In genomic region chr1:131419307-131419706, GRCm38 (mm10) we compare ENCODE assay signal across 12 mouse cellular contexts.
A peak's percentile ranks its signal among the peaks of the same experiment; 100 is the strongest.
DNase-seq lines count a peak whose midpoint lies in the region; ATAC-seq and TF ChIP-seq lines count a peak whose summit lies in the region.
"Had no signal": no experiment of that assay in that cellular context is flagged by ENCODE, and none has a peak within 500 bp of the region (broad histone marks: within the 10 kb centered on the region; RNA-seq: fewer than 3 reads in every experiment).

No protein-coding gene starts in this region.

- H3K4me1 ChIP-seq in forebrain, embryonic 16.5 days (replicated peaks; ENCODE audit: control insufficient read depth, insufficient read depth, low read length): peaks cover 24% of the 10 kb centered on the region
- H3K4me1 ChIP-seq in forebrain, embryonic 11.5 days (replicated peaks; ENCODE audit: control insufficient read depth, insufficient read depth, low read length): no peaks in the 10 kb centered on the region
- H3K4me1 ChIP-seq in lung, postnatal 0 days (ENCODE audit: insufficient read depth, low read depth, low read length): no peaks in the 10 kb centered on the region
- peaks cover 10% of the 10 kb centered on the region for H3K4me1 ChIP-seq in lung, adult 2 months (ENCODE audit: control insufficient read depth, insufficient read depth, low read length)
- peaks cover 6% of the 10 kb centered on the region for H3K4me1 ChIP-seq in liver, embryonic 15.5 days (replicated peaks)
- H3K4me1 ChIP-seq: limb, embryonic 12.5 days had no signal

- H3K36me3 ChIP-seq in forebrain, embryonic 16.5 days (ENCODE audit: control insufficient read depth, insufficient read depth): no peaks in the 10 kb centered on the region
- no peaks in the 10 kb centered on the region for H3K36me3 ChIP-seq in forebrain, embryonic 11.5 days (ENCODE audit: control insufficient read depth, insufficient read depth, low read length)
- no peaks in the 10 kb centered on the region for H3K36me3 ChIP-seq in lung, postnatal 0 days (ENCODE audit: insufficient read depth, low read length)
- no peaks in the 10 kb centered on the region for H3K36me3 ChIP-seq in liver, embryonic 15.5 days (replicated peaks)
- H3K36me3 ChIP-seq: limb, embryonic 12.5 days had no signal

- no peak overlapping the region for H3K4me2 ChIP-seq in forebrain, embryonic 16.5 days (ENCODE audit: low read length)
- no peak overlapping the region for H3K4me2 ChIP-seq in forebrain, embryonic 11.5 days (ENCODE audit: low read depth, low read length, severe bottlenecking)
- no peak overlapping the region for H3K4me2 ChIP-seq in lung, postnatal 0 days (replicated peaks; ENCODE audit: low read depth, low read length)
- H3K4me2 ChIP-seq in liver, embryonic 15.5 days: no peak overlapping the region
- H3K4me2 ChIP-seq: limb, embryonic 12.5 days had no signal

- 0 out of 2 replicates have a peak overlapping the region, but pooled peaks have one; percentile 15 for H3K27ac ChIP-seq in forebrain, embryonic 16.5 days (ENCODE audit: low read length)
- no peak overlapping the region for H3K27ac ChIP-seq in forebrain, embryonic 11.5 days (ENCODE audit: low read depth, low read length)
- no peak overlapping the region for H3K27ac ChIP-seq in lung, postnatal 0 days (ENCODE audit: low read length)
- H3K27ac ChIP-seq in liver, embryonic 15.5 days (replicated peaks): no peak overlapping the region
- H3K27ac ChIP-seq: limb, embryonic 12.5 days had no signal

- no peaks in the 10 kb centered on the region for H3K9me3 ChIP-seq in forebrain, embryonic 16.5 days (ENCODE audit: control insufficient read depth, low read length)
- no peaks in the 10 kb centered on the region for H3K9me3 ChIP-seq in forebrain, embryonic 11.5 days (ENCODE audit: control insufficient read depth, low read length)
- H3K9me3 ChIP-seq in lung, postnatal 0 days (ENCODE audit: low read length): no peaks in the 10 kb centered on the region
- H3K9me3 ChIP-seq in liver, embryonic 15.5 days (replicated peaks): no peaks in the 10 kb centered on the region
- H3K9me3 ChIP-seq: limb, embryonic 12.5 days had no signal

- TF ChIP-seq POLR2A in lung, adult 2 months (IDR thresholded peaks at IDR 0.05; ENCODE audit: borderline replicate concordance, extremely low read depth, low read depth, low read length): no peak

- no peak for DNase-seq in forebrain, embryonic 11.5 days (ENCODE audit: low spot score)
- DNase-seq in lung, postnatal 0 days (ENCODE audit: low spot score): peak; percentile 36
- no peak for DNase-seq in lung, adult 2 months
- DNase-seq in cerebellum, postnatal 14 days: peak; percentile 54 to 76
- no peak for DNase-seq in retina, postnatal 1 day
- DNase-seq in frontal cortex, adult 2 months (ENCODE audit: extremely low spot score in 1 of 2, low spot score in 1 of 2): no peak
- DNase-seq: gastrocnemius, postnatal 36 days; right cerebral cortex, postnatal 25 days; thymus, postnatal 14 days had no signal

- H3K9ac ChIP-seq in forebrain, embryonic 16.5 days (replicated peaks; ENCODE audit: low read depth, low read length): no peak overlapping the region
- H3K9ac ChIP-seq in forebrain, embryonic 11.5 days (ENCODE audit: low read length): no peak overlapping the region
- no peak overlapping the region for H3K9ac ChIP-seq in lung, postnatal 0 days (replicated peaks; ENCODE audit: low read depth)
- no peak overlapping the region for H3K9ac ChIP-seq in liver, embryonic 15.5 days
- H3K9ac ChIP-seq: limb, embryonic 12.5 days had no signal

- no peaks in the 10 kb centered on the region for H3K27me3 ChIP-seq in forebrain, embryonic 16.5 days (replicated peaks; ENCODE audit: control insufficient read depth, insufficient read depth, low read length)
- H3K27me3 ChIP-seq in forebrain, embryonic 11.5 days (ENCODE audit: control insufficient read depth, insufficient read depth, low read length): no peaks in the 10 kb centered on the region
- H3K27me3 ChIP-seq in lung, postnatal 0 days (replicated peaks; ENCODE audit: insufficient read depth, low read length): no peaks in the 10 kb centered on the region
- H3K27me3 ChIP-seq in liver, embryonic 15.5 days: no peaks in the 10 kb centered on the region
- H3K27me3 ChIP-seq: limb, embryonic 12.5 days had no signal

- ATAC-seq in forebrain, embryonic 16.5 days: 0 out of 2 replicates have a peak, but pooled peaks have one; percentile 32
- ATAC-seq in forebrain, embryonic 11.5 days (replicated peaks; ENCODE audit: low FRiP score): no peak
- no peak for ATAC-seq in lung, postnatal 0 days
- 0 out of 2 replicates have a peak, but pooled peaks have one; percentile 31 for ATAC-seq in liver, embryonic 15.5 days (ENCODE audit: insufficient read depth)

- WGBS in forebrain, embryonic 16.5 days: 21% methylated on average over 3 of the region's 3 CpGs
- 66% methylated on average over 3 of the region's 3 CpGs for WGBS in forebrain, embryonic 11.5 days
- 14% methylated on average over 3 of the region's 3 CpGs for WGBS in lung, postnatal 0 days
- 16% methylated on average over 3 of the region's 3 CpGs for WGBS in lung, adult 2 months
- 17% methylated on average over 3 of the region's 3 CpGs for WGBS in liver, embryonic 15.5 days (ENCODE audit: insufficient replicate concordance)

- no peak overlapping the region for H3K4me3 ChIP-seq in forebrain, embryonic 16.5 days (replicated peaks; ENCODE audit: low read length)
- H3K4me3 ChIP-seq in forebrain, embryonic 11.5 days (ENCODE audit: low read depth, low read length): no peak overlapping the region
- H3K4me3 ChIP-seq in lung, postnatal 0 days (ENCODE audit: low read depth, low read length): no peak overlapping the region
- H3K4me3 ChIP-seq in lung, adult 2 months (replicated peaks; ENCODE audit: extremely low read depth, low read depth, low read length): no peak overlapping the region
- no peak overlapping the region for H3K4me3 ChIP-seq in liver, embryonic 15.5 days (replicated peaks)
- H3K4me3 ChIP-seq: limb, embryonic 12.5 days had no signal

- TF ChIP-seq EP300 in lung, postnatal 0 days (IDR thresholded peaks at IDR 0.05): no peak

- no peak for TF ChIP-seq CTCF in lung, postnatal 0 days (IDR thresholded peaks at IDR 0.05)
- no peak for TF ChIP-seq CTCF in lung, adult 2 months (IDR thresholded peaks at IDR 0.05; ENCODE audit: insufficient read depth, low read length)

Comparison
In these comparisons a context has a peak if more than half of its experiments do, and no peak if none do; other contexts are left out.
1. ATAC-seq: peak in forebrain, embryonic 16.5 days (single experiment) and liver, embryonic 15.5 days (single experiment); none in forebrain, embryonic 11.5 days (single experiment) and lung, postnatal 0 days (single experiment).
2. DNase-seq: peak in lung, postnatal 0 days (single experiment) and cerebellum, postnatal 14 days (2 of 2); none in forebrain, embryonic 11.5 days (single experiment), lung, adult 2 months (single experiment), retina, postnatal 1 day (single experiment) and frontal cortex, adult 2 months (0 of 2).